Mouse (Mus musculus) frontal cortex, postnatal 25 days (tissue): Measurements from ENCODE around the gene Hip1r.

ENCODE experiments used
- DNase-seq, 2 experiments: peaks; one replicate each; pipeline ENCODE4 v3.0.0; 2022; ENCODE audit warnings: low spot score in 2 of 2

Hip1r gene

DNA sequence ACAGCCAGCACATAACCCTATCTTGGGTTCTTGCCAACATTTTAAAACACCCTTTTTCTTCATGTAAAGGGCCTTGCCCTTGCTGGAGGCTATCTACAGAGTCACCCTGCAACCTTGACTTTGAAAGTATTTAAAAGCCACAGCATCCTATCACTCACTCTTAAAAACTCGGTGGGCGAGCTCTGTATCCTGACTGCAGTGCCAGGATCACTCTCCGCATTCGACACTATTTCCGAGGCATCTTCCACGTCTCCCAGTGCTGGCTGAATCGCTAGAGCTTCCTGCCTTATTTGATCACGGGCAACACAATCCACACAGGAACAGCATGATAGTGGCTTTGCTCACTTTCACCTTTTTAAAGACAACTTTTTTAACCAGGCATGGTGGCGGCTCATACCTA is 44.5 kb downstream of the Hip1r start:
- DNase-seq: no peak

DNA sequence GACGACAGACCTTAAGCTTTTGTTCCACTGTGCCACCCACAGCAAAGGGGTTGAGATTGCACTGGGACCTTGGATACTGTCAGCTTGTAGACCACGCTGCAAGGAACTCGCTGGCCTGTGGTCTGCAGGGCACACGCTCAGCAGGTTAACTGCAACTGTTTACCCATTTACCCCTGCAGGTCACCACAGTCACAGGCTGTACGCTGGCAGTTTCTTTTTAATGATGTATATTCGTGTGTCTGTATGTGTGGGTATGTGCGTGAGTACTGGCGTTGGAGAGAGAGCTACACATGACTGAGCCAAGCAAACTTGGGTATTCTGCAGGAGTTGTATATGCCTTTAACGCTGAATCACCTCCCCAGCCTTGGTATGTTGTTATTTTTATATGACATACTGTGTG is 45.2 kb downstream of the Hip1r start:
- DNase-seq: no peak

DNA sequence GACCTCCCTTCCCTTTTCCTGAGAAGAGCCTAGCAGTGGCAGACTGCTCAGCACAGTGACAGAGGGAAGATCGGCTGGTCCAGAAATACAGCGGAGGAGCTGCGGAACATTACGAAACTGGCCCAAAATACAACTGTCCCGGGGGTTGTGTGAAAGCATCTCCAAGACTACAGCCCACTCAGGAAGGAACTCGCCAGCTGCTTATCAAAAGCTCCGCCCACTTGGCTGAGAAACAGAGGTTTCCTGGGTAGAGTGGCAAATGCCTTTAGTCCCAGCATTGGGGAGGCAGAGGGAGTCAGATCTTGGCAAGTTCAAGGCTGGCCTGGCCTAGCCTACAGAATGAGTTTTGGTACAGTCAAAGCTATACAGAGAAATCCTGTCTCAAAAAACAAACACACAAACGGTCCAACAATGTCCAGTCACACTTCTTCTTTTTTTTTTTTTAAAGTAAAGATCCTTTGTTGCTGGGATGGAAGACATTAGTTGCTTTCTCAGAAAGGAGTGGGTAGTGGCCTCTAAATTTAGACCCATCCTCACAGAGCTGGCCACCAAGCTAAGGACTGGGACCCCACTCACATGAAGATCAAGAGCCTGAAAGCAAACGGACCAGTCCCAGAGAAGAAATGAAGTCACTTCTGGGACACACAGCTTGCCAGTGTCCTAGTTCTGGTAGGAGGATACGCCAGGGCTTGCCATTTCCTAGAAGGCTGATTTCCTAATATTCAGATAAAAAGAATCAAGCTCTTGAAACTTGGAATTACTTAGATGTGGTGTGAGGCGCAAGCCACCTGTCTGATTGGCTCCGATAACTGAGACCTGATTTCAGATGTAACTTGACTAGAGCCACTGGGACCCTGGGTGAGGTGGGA is 46.2 kb downstream of the Hip1r start:
- DNase-seq: peak; percentile 63 to 70

DNA sequence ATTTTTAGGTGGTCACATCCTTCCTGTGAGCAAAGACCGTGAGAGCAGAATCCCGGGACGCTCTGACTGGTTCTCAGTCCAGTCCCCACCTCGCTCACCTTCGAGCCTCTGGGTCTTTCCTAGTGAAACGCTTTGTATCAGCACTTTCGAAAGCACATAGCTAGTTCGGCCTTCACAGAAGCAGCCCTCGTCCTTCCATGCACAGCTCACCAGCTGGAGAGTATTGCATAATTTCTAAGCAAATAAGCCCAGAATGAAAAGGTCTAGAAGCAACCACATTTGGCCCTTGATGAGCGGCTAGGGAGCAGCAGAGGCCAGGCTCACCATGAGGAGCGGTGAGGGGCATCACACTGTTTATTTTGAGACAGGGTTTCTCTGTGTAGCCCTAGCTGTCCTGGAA is 47.7 kb downstream of the Hip1r start:
- DNase-seq: no peak

DNA sequence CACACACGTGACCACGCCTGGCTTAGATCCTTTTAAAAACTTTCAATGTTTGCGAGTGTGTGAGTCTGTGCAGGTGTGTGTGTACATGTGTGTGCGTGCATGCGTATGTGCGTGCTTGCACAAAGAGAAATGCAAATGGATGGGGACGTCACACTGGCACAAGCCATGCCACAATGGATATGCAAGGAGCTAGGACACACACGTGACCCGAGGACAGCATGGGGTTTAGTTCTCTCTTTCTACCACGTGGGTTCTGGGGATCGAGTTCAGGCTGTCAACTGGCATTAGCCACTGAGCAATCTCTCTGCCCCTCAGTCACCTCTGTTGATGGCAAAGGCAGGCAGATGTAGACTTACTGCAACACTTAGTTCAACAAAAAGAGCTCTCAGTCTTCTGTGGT is 48.3 kb downstream of the Hip1r start:
- no peak for DNase-seq

DNA sequence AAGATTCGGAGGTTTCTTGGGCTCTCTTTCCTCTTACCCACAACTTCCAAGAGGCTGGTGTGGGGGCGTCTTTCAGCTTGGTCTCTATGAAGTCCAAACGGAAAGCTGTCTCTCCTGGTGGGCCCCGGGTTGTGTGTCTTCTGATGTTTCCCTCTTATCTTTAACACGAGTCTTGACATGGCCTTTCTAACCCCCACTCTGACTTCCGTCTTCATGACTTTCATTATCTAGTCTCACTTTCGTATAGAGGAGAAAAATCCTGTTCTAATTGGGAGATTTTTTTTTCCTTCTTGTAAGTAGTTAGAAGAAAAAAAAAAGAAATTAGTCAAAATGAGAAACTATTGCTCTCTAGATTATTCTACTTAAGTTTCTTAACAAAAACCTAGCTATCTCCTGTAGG is 48.9 kb downstream of the Hip1r start:
- DNase-seq: no peak

DNA sequence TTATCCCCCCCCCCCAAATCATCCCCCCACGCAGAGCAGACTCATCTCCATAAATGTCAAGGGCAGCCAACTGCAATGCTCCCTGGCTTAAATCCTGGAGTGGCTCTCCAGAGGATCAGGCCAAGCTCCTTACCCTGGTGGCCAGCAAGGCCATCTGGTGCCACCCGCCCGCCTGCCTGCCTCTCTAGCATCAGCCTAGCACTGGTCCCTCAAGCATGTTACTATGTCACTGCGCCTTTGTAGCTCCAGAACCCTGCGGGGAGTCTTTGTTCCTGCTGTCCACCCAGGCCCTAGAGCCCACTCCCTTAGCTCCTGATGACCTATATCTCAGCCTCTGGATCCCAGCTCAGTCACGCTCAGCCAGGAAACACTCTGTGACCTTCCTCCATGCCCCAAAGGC is 51.2 kb downstream of the Hip1r start:
- DNase-seq: no peak

DNA sequence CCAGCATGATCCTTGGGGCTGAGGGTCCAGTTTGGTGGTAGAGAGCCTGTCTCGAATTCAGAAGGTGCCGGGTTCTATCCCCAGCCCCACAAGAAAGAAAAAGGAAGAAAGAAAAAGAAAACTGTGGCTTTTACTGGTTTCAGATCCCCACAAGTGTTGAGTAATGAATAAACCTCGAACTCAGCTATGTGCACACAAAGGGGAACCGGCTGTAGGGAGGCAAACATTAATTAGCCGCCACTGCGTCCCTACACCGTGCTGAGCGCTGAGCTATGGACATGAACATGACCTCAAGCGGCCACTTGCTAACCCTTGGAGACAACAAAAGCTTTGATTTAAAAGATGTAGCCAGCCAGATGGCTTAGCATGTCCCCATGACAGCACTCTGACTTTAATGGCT is 51.7 kb downstream of the Hip1r start:
- no peak for DNase-seq

DNA sequence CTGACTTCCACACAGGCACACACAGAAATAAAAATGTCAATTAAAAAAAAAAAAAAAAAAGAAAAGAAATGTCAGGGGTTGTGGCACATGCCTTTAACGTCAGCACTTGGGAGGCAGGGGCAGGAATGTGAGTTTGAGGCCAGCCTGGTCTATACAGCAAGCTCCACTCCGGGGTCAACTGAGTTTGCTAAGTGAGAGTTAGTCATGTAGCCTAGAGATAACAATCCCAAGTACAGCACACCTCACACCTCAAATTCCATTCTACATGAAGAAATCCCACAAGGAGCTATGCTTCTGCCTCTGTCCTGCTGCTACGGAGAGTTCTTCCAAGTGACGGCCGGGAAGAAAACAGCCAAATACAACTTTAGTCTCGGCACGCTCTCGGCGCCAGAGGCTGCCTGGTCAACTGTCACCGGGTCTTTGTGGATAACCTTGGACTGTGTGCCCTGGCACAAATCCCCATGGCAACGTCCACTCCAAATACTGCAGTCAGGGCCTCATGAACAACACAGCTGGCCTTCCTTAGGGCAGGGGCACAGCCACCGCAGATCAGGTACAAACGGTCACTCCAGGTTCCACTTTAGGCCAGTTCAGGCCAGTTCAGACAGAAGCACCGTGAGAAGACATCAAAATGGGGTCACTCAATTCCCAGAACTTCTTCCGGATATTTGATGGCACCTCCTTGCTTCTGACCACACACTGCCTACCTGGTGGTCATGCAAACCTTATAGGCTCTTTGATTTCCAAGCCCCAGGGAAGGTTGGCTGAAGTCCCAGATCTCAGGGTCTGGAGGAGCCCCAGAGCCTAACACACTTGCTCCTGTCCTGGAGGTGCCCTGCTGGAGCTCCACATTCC is 52.4 kb downstream of the Hip1r start:
- no peak for DNase-seq

DNA sequence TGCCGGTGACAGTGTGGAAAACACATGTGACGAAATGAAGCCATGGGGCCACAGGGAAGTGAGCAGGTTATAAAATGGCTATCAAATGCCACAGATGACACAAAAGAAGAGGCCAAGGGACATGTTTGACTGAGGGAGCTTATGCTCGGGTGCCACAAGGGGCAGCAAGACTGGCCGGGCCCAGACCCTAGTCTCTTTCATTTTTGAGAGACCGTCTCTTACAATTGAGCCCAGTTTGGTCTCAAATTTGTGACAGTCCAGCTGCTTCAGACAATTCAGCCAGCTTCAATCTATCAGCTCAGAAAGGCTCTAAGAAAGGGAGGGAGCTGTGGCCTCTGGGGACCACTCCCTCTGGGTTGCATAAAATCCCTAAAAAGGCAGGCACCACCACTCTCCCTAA is 53.1 kb downstream of the Hip1r start:
- no peak for DNase-seq

DNA sequence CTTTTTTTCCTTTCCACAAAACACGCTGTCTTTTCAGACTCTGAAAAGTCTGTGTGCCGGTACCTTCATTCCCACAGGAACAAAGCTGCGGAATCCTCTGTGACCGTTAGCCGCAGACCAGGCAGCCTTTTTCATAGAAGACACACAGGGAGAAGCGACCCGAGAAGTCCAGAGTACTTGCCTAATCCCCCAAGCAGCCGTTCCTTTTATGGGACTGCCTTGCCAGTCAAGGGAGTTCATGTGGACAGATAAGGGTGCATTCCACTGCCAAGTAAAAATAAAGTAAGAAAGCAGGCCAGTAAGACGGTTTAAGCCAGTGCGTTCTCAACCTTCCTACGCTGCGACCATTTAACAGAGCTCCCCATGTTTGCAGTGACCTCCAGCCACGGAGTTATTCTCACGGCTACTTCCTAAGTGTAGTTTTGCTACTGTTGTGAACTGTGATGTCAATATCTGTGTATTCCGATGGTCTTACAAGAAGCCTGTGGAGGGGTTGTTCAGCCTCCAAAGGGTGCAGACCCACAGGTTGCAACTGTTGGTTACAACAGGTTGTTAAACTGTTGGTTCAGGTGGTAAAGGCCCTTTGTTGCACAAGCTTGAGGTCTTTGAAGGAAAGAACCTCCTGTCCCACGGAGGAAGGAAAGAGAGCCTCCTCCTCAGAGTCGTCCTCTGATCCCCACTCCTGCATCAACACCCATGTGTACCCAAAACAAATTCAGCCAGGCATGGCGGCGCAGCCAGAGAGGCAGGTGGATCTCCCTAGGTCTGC is 54.5 kb downstream of the Hip1r start:
- no peak for DNase-seq

DNA sequence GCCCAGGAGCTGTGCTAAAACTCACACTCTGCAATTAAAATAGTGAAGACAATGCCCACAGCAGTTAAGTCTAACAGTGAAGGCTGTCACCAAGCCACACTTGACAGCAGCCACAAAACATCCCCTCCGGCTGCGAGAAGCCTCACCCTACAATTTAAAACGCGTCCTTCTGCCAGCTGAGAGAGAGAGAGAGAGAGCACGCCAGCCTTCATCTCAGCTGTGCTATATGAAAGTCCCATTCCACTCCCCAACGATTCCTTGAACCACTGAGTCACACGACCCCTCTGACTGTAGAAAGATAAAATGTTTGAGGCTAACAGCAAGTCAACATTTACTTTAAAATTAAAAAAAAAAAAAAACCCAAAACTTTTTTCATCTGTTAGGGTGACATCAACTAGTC is 55.3 kb downstream of the Hip1r start:
- DNase-seq: no peak

DNA sequence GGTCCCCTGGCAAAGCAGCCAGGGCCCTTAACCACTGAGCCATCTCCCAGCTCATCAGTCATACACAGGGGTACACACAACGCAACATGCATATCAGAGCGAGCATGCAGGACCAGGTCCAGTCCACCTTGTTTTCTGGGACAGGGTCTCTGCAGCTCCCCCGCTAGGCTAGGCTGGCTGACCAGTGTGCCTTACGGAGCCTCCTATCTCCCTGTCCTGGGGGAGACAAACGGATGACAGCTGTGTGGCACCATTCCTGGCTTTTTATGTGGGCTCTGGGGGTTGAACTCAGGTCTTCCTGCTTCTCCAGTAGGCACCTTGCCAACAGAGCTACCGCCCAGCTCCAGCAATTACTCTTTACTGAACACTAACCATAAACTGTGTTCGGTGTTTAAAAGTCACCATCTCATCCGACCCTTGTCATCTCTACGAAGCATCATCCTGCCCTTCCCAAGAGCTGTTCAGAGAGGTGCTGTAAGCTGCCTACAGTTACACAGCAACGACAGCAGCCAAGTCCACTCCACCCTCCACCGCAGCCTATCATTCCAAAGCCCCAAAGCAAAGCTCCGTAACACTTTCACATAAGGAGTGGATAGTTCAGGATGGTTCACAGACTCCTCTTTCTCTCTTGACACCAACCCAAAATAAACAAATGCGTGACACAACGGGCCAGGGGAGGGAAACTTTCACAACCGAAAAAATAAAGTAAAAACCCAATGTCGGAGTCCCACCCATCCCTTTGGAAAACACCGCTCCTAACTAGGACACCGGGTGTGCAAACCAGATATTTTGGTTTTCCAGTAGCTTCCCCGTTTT is 56.0 kb downstream of the Hip1r start:
- DNase-seq: no peak

DNA sequence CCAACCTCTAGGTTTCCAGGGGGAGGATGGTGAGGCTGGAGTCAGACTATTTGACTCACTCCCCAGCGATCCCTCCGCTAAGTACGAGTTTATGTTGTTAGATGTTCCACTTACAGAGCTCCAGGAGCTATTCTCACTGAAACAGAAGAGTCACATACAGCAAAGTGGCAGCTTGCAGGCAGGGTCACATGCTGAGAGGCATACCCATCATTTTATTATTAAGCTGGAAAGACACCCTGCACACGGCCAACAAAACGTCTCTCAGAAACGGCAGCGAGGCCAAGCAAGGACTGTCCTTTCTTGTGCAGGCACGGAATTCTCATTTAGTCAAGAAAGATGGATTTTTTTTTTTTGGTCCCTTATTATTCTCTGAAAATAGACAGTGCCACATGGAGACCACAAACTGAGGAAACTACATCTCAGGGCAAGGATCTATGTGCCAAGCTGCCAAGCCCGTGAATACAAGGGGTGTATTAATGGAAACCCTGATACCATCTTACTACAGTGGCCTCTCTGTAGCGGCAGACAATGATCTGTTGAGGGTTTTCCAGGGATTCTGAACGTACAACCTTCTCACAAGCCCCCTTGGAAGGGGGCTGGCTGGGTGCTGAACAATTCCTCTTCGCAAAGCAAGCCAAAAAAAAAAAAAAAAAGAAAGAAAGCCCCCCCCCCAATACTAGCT is 57.1 kb downstream of the Hip1r start:
- DNase-seq: no peak

DNA sequence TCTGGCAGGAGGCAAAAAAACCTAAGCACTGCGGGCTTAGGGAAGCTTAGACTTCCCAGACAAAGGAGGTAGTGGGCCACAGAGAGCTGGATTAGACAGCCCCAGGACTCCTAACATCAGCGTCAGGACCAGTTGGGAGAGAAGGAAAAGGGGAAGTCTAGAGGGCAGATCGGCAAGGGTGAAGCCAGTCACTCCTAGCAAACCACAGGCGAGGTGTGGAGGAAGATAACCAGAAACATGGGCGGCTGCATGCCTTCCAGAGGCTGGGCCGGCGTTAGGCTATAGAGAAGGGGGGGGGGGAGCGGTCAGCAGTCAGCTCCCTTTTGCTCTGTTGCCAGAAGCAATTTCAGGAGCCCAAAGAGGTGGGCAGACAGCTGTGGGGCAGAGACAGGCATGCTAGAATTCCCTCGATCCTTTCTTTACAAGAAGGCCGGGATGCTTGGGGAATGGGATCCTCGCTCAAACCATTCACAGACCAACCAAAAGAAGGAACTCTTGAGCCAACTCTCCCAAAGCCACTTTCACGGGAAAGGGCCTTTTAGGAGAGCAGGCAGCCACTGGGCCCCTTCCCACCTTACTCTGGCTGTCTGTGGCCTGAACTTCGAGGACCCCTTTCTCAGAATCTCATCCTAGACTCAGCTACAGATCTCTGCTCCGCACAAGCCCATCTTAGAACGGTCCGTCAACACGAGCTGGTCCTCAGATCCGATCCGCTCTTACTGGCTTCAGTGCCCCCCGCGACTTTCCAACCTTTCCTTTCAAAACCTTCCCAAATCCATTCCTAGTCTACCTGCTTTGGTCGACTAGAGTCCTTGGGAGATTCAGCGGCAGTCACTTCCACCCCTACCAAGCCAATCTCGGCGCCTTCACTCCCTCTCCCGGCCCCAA is 57.9 kb downstream of the Hip1r start:
- DNase-seq: no peak

DNA sequence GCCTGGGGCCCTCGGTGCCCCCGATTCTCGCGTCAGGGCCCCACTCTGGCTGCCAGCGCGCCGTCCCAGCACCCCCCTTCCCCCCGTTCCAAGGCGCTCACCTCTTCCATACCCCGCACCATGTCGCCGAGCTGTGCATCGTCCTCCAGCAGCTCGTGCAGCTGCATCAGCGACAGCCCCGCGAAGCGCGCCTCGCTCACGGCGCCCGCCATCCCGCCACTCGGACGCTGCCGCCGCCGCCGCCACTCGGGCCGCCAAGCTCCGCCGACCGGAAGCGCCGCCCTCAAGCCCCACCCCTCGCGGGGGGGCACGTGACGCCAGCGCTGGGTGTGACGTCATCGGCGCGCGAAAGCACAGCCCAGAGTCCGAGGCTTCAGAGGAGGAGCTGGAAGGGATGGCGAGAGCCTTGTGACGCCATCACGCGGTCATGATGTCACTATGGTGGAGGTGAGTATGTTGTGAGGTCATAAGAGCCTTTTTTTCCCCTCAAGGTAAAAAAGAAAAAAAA is 58.6 kb downstream of the Hip1r start, which contains the start of gene Vps37b:
Gene Vps37b, minus strand, starts transcription at position 270 of the 508 bp plus-strand sequence.
- DNase-seq: peak; percentile 81 to 86

DNA sequence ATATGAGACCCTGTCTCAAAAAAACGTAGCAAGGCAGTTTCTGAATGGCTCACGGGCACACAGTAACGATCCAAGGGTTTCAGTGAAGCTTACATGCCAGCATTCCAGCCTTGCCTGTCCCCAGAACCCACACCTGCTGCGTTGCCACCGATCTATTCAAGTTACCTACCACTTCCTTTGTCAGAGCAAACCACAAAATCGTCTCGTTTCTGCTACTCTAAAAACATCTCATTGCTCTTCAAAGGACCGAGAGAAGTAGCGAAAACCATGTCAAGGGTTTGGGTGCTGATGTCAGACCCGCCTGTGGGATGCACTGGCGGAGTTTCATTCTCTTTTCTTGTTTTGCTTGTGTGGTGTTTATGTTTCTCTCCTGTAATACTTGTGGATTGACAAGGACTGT is 61.0 kb downstream of the Hip1r start:
- DNase-seq: no peak

DNA sequence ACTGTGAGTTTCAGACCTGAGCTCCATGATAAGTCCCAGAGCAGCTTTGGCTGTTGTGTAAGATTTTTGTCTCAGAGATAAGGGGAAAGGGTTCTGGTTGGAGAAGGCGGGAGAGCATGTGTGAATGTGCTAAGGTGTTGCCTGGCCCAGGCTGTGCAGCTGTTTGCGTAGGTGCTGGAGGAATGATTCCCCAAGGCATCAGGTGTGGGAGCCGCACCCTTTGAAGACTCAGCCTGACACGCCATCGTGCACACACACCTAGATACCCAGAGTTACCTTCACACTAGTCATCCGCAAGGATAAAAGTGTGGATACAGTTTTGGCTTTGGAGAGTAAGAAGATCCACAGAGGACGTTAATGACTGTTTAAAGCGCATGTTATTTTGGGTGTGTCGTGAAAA is 62.0 kb downstream of the Hip1r start:
- DNase-seq: no peak

DNA sequence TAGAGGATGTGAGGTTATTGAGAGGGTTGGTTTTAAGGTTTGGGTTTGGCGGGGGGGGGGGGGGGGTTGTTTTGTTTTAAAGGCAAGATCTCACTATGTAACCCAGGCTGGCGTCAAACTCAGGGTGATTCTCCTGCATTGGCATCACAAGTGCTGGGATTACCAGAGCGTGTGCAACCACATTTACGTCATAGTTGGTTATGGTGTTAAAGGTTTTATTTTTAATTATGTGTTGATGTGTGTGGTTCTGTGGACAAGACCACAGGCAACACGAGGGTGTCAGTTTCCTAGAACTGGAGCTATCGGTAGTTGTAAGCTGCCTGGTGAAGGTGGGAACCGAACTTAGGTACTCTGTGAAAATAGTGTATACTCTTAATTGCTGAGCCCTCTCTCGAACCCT is 62.4 kb downstream of the Hip1r start:
- DNase-seq: no peak

DNA sequence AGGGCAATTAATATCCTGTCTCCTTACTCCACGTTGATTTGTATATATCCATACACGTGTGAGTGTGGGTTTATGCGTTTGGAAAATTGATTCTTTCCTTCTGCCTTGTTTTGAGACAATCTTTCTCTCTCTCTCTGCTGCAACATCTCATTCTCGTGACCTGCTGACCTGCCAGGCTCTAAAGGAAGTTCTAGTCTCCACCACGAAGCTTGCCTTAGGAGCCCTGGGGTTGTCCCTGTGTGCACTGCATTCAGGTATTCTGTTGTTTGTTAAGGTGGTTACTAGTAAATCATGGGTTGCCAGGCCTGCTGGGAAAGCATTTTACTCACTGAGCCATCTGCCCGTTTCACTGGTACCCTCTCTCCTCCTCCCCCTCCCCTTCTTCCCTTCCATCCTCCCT is 62.9 kb downstream of the Hip1r start:
- DNase-seq: no peak
